Mouse (Mus musculus) CH12.LX (cell line): ENCODE results near the gene Tmc5.

Experiments
- CTCF ChIP-seq, 2 experiments: IDR thresholded peaks in 1 of 2; conservative IDR thresholded peaks in 1 of 2; 2 replicates each; pipeline ENCODE4 v1.5.1; 2011 to 2012; ENCODE audit warnings: low read depth in 2 of 2, low read length in 2 of 2, improper control_type of control experiment in 1 of 2, inconsistent platforms in 1 of 2, mild to moderate bottlenecking in 1 of 2, moderate library complexity in 1 of 2
- ELF1 ChIP-seq: IDR thresholded peaks from 2 replicates; pipeline ENCODE4 v1.6.1; 2014; ENCODE audit warnings: low read depth, mild to moderate bottlenecking, inconsistent platforms, low read length, improper control_type of control experiment
- EP300 ChIP-seq: IDR thresholded peaks from 2 replicates; pipeline ENCODE4 v1.6.1; 2011; ENCODE audit warnings: low read length, improper control_type of control experiment
- KAT2A ChIP-seq: IDR thresholded peaks from 2 replicates; pipeline ENCODE4 v1.6.1; 2012; ENCODE audit warnings: low read length, improper control_type of control experiment, inconsistent platforms; ENCODE audit not compliant: insufficient replicate concordance
- POLR2AphosphoS2 ChIP-seq: IDR thresholded peaks from 2 replicates; pipeline ENCODE4 v1.6.1; 2011; ENCODE audit warnings: low read depth, low read length, improper control_type of control experiment
- USF1 ChIP-seq: IDR thresholded peaks from 2 replicates; pipeline ENCODE4 v1.6.1; 2014; ENCODE audit warnings: low read depth, mild to moderate bottlenecking, inconsistent platforms, low read length, improper control_type of control experiment
- ZKSCAN1 ChIP-seq: IDR thresholded peaks from 2 replicates; pipeline ENCODE4 v1.6.1; 2012; ENCODE audit warnings: low read depth, inconsistent platforms, low read length, improper control_type of control experiment, borderline replicate concordance

- TF ChIP-seq CTCF (conservative IDR thresholded peaks at IDR 0.05 in 1 of 2, IDR thresholded peaks at IDR 0.05 in 1 of 2; ENCODE audit: low read depth in 2 of 2, low read length in 2 of 2), result no peak
- no peak for TF ChIP-seq ZKSCAN1
- no peak for TF ChIP-seq USF1
- no peak for TF ChIP-seq KAT2A
- no peak for TF ChIP-seq ELF1
- TF ChIP-seq EP300, result no peak
- TF ChIP-seq POLR2AphosphoS2, result no peak
Observed at GRCm38 (mm10) chr7:118696146-118696545, 99.0 kb downstream of the Tmc5 start.
